Mouse (Mus musculus) CH12.LX (cell line): ENCODE measurements at regions not wholly inside any gene's neighbourhood (a gene's known extent, or its start where the extent isn't known, plus 50 kb on each side); places are given as distances from the start of the nearest gene placed in this dataset.

ENCODE experiments used
- DNase-seq: peaks from one replicate; pipeline ENCODE4 v3.0.0-alpha.2; 2013; ENCODE audit errors: extremely low read depth
- H3K27ac ChIP-seq: 2 replicates; pipeline ENCODE4 v1.5.1; 2012; ENCODE audit warnings: low read depth, mild to moderate bottlenecking, control low read depth, moderate library complexity; ENCODE audit not compliant: insufficient read depth
- H3K27me3 ChIP-seq: replicated peaks from 2 replicates; pipeline ENCODE3; 2012; ENCODE audit warnings: inconsistent platforms
- H3K36me3 ChIP-seq, 2 experiments: replicated peaks in 1 of 2; 2 replicates each; pipeline versions ENCODE3 to v1.6.1; 2012; ENCODE audit warnings: inconsistent platforms in 1 of 2, low read length in 1 of 2, mild to moderate bottlenecking in 1 of 2, mixed read lengths in 1 of 2, moderate library complexity in 1 of 2; ENCODE audit not compliant: control insufficient read depth in 1 of 2, insufficient read depth in 1 of 2
- H3K4me1 ChIP-seq, 2 experiments: 2 replicates each; pipeline ENCODE4 v1.6.1; 2012; ENCODE audit warnings: inconsistent platforms in 1 of 2, moderate library complexity in 1 of 2; ENCODE audit not compliant: insufficient read depth in 2 of 2, control insufficient read depth in 1 of 2
- H3K4me2 ChIP-seq: 2 replicates; pipeline ENCODE4 v1.6.1; 2012; ENCODE audit warnings: low read depth, mild to moderate bottlenecking, control low read depth; ENCODE audit not compliant: poor library complexity, insufficient read depth, severe bottlenecking
- H3K4me3 ChIP-seq, 3 experiments: fragments of 150-350 bp in 1 of 3; sonication (generic) in 1 of 3; replicated peaks in 1 of 3; 2 replicates each; pipeline versions ENCODE3 to v1.5.1; 2011 to 2012; ENCODE audit warnings: low read depth in 2 of 3, low read length in 2 of 3, mild to moderate bottlenecking in 2 of 3, moderate library complexity in 2 of 3, control low read depth in 1 of 3, improper control_type of control experiment in 1 of 3, inconsistent platforms in 1 of 3, mixed read lengths in 1 of 3; ENCODE audit not compliant: poor library complexity in 1 of 3
- H3K79me2 ChIP-seq: replicated peaks from 2 replicates; pipeline ENCODE4 v1.6.1; 2012; ENCODE audit warnings: mild to moderate bottlenecking, moderate library complexity; ENCODE audit not compliant: control insufficient read depth, poor library complexity, insufficient read depth, severe bottlenecking; ENCODE audit errors: extremely low read depth
- H3K9ac ChIP-seq: 2 replicates; pipeline ENCODE4 v1.6.1; 2012; ENCODE audit warnings: low read depth, mild to moderate bottlenecking, control low read depth, moderate library complexity; ENCODE audit not compliant: insufficient read depth
- H3K9me3 ChIP-seq: replicated peaks from 2 replicates; pipeline ENCODE3; 2012; ENCODE audit warnings: low read length, inconsistent platforms, mixed read lengths
- BHLHE40 ChIP-seq: IDR thresholded peaks from 2 replicates; pipeline ENCODE4 v1.6.1; 2011; ENCODE audit warnings: mild to moderate bottlenecking, low read depth, low read length, improper control_type of control experiment
- ETS1 ChIP-seq: conservative IDR thresholded peaks from 2 replicates; pipeline ENCODE4 v1.6.1; 2012; ENCODE audit warnings: low read depth, mild to moderate bottlenecking, inconsistent platforms, low read length, improper control_type of control experiment, moderate library complexity
- JUND ChIP-seq: conservative IDR thresholded peaks from 2 replicates; pipeline ENCODE4 v1.6.1; 2011; ENCODE audit warnings: low read depth, low read length, improper control_type of control experiment
- KAT2A ChIP-seq: IDR thresholded peaks from 2 replicates; pipeline ENCODE4 v1.6.1; 2012; ENCODE audit warnings: low read length, improper control_type of control experiment, inconsistent platforms; ENCODE audit not compliant: insufficient replicate concordance
- MAZ ChIP-seq: IDR thresholded peaks from 2 replicates; pipeline ENCODE4 v1.6.1; 2012; ENCODE audit warnings: low read depth, mild to moderate bottlenecking, inconsistent platforms, low read length, improper control_type of control experiment, moderate library complexity
- MEF2A ChIP-seq: IDR thresholded peaks from 2 replicates; pipeline ENCODE4 v1.6.1; 2014; ENCODE audit warnings: low read depth, mild to moderate bottlenecking, inconsistent platforms, low read length, improper control_type of control experiment, borderline replicate concordance
- MXI1 ChIP-seq: IDR thresholded peaks from 2 replicates; pipeline ENCODE4 v1.6.1; 2011; ENCODE audit warnings: mild to moderate bottlenecking, low read depth, low read length, improper control_type of control experiment
- NELFE ChIP-seq: IDR thresholded peaks from 2 replicates; pipeline ENCODE4 v1.6.1; 2011; ENCODE audit warnings: low read depth, low read length, improper control_type of control experiment
- NRF1 ChIP-seq: IDR thresholded peaks from 2 replicates; pipeline ENCODE4 v1.6.1; 2014; ENCODE audit warnings: low read depth, mild to moderate bottlenecking, inconsistent platforms, low read length, improper control_type of control experiment, moderate library complexity
- POLR2A ChIP-seq: IDR thresholded peaks from 2 replicates; pipeline ENCODE4 v1.6.1; 2011; ENCODE audit warnings: low read depth, mild to moderate bottlenecking, improper control_type of control experiment, low read length
- RAD21 ChIP-seq: IDR thresholded peaks from 2 replicates; pipeline ENCODE4 v1.6.1; 2011; ENCODE audit warnings: low read depth, mild to moderate bottlenecking, low read length, improper control_type of control experiment, moderate library complexity
- SMC3 ChIP-seq: IDR thresholded peaks from 2 replicates; pipeline ENCODE4 v1.6.1; 2011; ENCODE audit warnings: low read depth, low read length, improper control_type of control experiment
- UBTF ChIP-seq: IDR thresholded peaks from 2 replicates; pipeline ENCODE4 v1.6.1; 2012; ENCODE audit warnings: low read depth, mild to moderate bottlenecking, inconsistent platforms, low read length, improper control_type of control experiment, moderate library complexity
- ZMIZ1 ChIP-seq: IDR thresholded peaks from 2 replicates; pipeline ENCODE4 v1.6.1; 2012; ENCODE audit warnings: low read depth, mild to moderate bottlenecking, inconsistent platforms, low read length, improper control_type of control experiment
- dilution Hi-C: fragments of 300-500 bp; cut with MboI; formaldehyde crosslinking; loops from 2 replicates; pipeline ENCODE4 v1.14.3; 2020; ENCODE audit warnings: low sequenced_read_pairs; ENCODE audit not compliant: extremely low pct_unique_long_range_greater_than_20kb, extremely low pct_ligation_motif_present
- in situ Hi-C: fragments of 300-500 bp; cut with MboI; formaldehyde crosslinking; loops from 3 replicates; pipeline ENCODE4 v1.14.3; 2019; ENCODE audit warnings: low sequenced_read_pairs, low pct_ligation_motif_present, low pct_unique_long_range_greater_than_20kb, mixed read lengths

DNA sequence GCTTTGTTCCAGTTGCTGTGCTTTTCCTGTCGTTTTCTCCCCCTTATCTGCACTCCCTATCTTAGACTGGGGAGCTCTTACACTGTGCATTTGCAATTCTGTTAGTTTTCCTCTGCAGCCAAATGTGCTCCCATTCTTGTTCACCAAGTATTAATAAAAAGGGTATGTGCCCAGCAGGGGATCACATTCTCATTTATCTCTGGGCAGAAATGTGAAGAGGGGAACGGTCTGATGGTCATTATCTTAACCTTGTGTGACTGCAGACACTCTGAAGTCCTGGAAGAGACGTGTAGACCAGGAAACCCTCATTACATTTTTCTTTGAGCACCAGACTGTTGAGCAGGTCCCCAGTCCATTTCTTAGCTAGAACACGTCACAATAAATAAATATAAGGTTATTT is 336.6 kb downstream of the Rnd3 start:
- H3K4me1 ChIP-seq: peaks cover 9 to 31% of the 10 kb centered on the region in 2 experiments
- no peak overlapping the region for H3K27ac ChIP-seq
- H3K4me3 ChIP-seq: no peak overlapping the region
- TF ChIP-seq MEF2A (no peak), BHLHE40 (no peak), ETS1 (no peak), UBTF (no peak), KAT2A (no peak), MAZ (no peak), RAD21 (no peak), ZMIZ1 (no peak)
- no peaks in the 10 kb centered on the region for H3K27me3 ChIP-seq
- H3K9me3 ChIP-seq: no peaks in the 10 kb centered on the region
- in situ Hi-C loops (no loop called here), dilution Hi-C loops (no loop called here)
- H3K9ac ChIP-seq: no peak overlapping the region
- H3K79me2 ChIP-seq: no peaks in the 10 kb centered on the region
- no peaks in the 10 kb centered on the region for H3K36me3 ChIP-seq
- DNase-seq: no peak
- no peak overlapping the region for H3K4me2 ChIP-seq

DNA sequence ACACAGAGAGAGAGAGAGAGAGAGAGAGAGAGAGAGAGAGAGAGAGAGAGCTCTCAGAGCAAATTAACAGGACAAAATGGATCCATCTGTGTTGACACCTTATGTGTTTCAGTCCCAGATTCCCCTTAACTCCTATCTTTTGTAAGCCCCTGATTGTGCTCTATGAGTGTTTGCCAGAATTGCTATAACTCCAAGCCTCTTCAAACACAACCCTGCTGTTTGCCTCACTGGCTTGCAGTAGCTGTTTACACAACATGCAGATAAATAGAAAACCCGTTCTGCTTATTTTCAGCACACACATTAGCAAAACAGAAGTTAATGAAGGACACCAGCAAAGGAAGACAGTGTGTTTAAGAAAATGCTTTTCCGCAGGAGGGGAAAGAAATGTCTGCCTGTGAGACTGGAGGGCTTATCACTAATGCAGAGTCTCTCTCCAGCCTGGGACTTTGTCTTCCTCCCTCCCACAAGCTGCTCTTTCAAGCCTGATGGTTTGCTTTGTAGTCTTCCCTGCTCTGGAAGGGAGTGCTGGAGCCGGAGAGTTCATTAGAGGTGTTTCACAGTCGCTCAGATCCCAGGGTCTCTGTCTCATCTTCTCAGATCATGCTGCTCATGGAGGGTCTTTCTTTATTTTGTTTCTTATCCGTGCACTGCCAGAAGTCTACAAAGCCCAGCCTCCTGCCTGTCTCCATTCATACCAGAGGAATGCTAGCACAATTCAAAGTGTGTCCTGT is 338.4 kb downstream of the Rnd3 start:
- no peak overlapping the region for H3K4me2 ChIP-seq

DNA sequence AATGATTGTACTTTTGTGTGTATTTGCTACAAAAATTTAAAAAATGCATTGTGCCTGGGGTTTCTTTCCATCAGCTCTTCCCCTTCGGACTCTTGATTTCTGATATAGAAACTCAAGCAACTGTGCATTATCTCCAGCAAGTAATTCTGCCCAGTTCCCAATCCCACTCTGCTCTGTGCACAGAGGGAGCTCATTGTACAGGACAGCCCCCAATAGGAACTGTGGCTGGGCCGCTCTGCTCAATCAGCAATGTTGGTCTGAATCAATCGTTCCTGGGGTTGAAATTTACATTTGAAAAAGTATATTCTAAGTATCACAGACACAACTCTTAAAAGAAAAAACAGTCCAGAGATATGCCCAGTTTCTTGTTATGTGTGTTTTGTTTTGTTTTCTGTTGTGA is 339.1 kb downstream of the Rnd3 start:
- dilution Hi-C loops: no loop called here
- H3K9me3 ChIP-seq: no peaks in the 10 kb centered on the region
- H3K79me2 ChIP-seq: no peaks in the 10 kb centered on the region
- no peaks in the 10 kb centered on the region for H3K27me3 ChIP-seq
- no peak overlapping the region for H3K4me2 ChIP-seq
- no peak overlapping the region for H3K9ac ChIP-seq
- H3K4me3 ChIP-seq: no peak overlapping the region
- TF ChIP-seq POLR2A (no peak), UBTF (no peak), NRF1 (no peak), SMC3 (no peak), JUND (no peak), MEF2A (no peak), MXI1 (no peak), NELFE (no peak)
- TF ChIP-seq, all 38 proteins: peak for 0
- H3K4me1 ChIP-seq: peaks cover 3 to 23% of the 10 kb centered on the region in 2 experiments
- no peaks in the 10 kb centered on the region for H3K36me3 ChIP-seq
- in situ Hi-C loops: no loop called here
- no peak overlapping the region for H3K27ac ChIP-seq
- no peak for DNase-seq

More for the DNA sequence above, 338.4 kb downstream of the Rnd3 start:
- in situ Hi-C loops: no loop called here
- Histone ChIP-seq H3K9me3 (no peaks in the 10 kb centered on the region), H3K79me2 (no peaks in the 10 kb centered on the region), H3K9ac (no peak overlapping the region), H3K4me3 (no peak overlapping the region), H3K27ac (no peak overlapping the region), H3K36me3 (no peaks in the 10 kb centered on the region), H3K4me1 (peaks cover 3 to 23% of the 10 kb centered on the region in 2 experiments), H3K27me3 (no peaks in the 10 kb centered on the region)
- dilution Hi-C loops: no loop called here
- TF ChIP-seq NELFE (no peak), ZMIZ1 (no peak)
- DNase-seq: no peak
